14 mouse cellular contexts compared by ENCODE assay signal in genomic region chr6:5304956-5305355, GRCm38 (mm10).
"Had no signal": no experiment of that assay in that cellular context is flagged by ENCODE, and none has a peak within 500 bp of the region (broad histone marks: within the 10 kb centered on the region; RNA-seq: fewer than 3 reads in every experiment).

No protein-coding gene starts in this region.

- H3K27me3 ChIP-seq: liver, embryonic 13.5 days had no signal

- H3K27ac ChIP-seq: kidney, postnatal 0 days; left cerebral cortex, adult 2 months; liver, embryonic 13.5 days had no signal

- ATAC-seq: hindbrain, embryonic 16.5 days had no signal

- H3K4me3 ChIP-seq: left cerebral cortex, adult 2 months; liver, embryonic 13.5 days had no signal

- H3K4me2 ChIP-seq: liver, embryonic 13.5 days; midbrain, embryonic 11.5 days had no signal

- DNase-seq: layer of hippocampus, postnatal 36 days; liver, embryonic 13.5 days; lung, adult 2 months; lung, postnatal 14 days; lung, postnatal 4 days; midbrain, embryonic 14.5 days; right cerebral cortex, adult 18-20 months; right cerebral cortex, postnatal 14 days; right cerebral cortex, postnatal 4 days; thymus, postnatal 25 days had no signal

- H3K36me3 ChIP-seq: liver, embryonic 13.5 days had no signal

- H3K9me3 ChIP-seq: liver, embryonic 13.5 days had no signal

- H3K9ac ChIP-seq: liver, embryonic 13.5 days had no signal
